Mouse (Mus musculus) neural tube, embryonic 11.5 days (tissue): ENCODE measurements around the gene Hoxa2. TPM values are rescaled to one million over a fixed set of nuclear protein-coding genes. Genes with fewer than 3 reads are reported as not detected.

Experiments used
- ATAC-seq: fragments of 200-750 bp; cut with Nextera tagmentation; 2 replicates; pipeline ENCODE4 v1.8.0; 2017; ENCODE audit warnings: moderate number of reproducible peaks, mild to moderate bottlenecking, moderate TSS enrichment, moderate library complexity; ENCODE audit not compliant: insufficient read depth, low FRiP score, low TSS enrichment
- DNase-seq: peaks from one replicate; pipeline ENCODE4 v3.0.0-alpha.2; 2015; ENCODE audit warnings: low spot score
- H3K27ac ChIP-seq: fragments of 300-500 bp; sonication (generic); 2 replicates; pipeline ENCODE4 v1.5.1; 2014; ENCODE audit warnings: low read depth, mild to moderate bottlenecking, low read length
- H3K27me3 ChIP-seq: fragments of 300-500 bp; sonication (generic); 2 replicates; pipeline ENCODE4 v1.6.1; 2014; ENCODE audit warnings: mild to moderate bottlenecking, low read length, mixed read lengths; ENCODE audit not compliant: control insufficient read depth, insufficient read depth
- H3K36me3 ChIP-seq: fragments of 300-500 bp; sonication (generic); 2 replicates; pipeline ENCODE4 v1.6.1; 2014; ENCODE audit warnings: mild to moderate bottlenecking, low read length, moderate library complexity, mixed read lengths; ENCODE audit not compliant: control insufficient read depth, insufficient read depth
- H3K4me1 ChIP-seq: fragments of 300-500 bp; sonication (generic); 2 replicates; pipeline ENCODE4 v1.6.1; 2014; ENCODE audit warnings: low read length, mixed read lengths; ENCODE audit not compliant: control insufficient read depth, insufficient read depth
- H3K4me2 ChIP-seq: fragments of 300-500 bp; sonication (generic); 2 replicates; pipeline ENCODE4 v1.6.1; 2014; ENCODE audit warnings: low read depth, mild to moderate bottlenecking, moderate library complexity
- H3K4me3 ChIP-seq: fragments of 300-500 bp; sonication (generic); 2 replicates; pipeline ENCODE4 v1.5.1; 2014; ENCODE audit warnings: low read depth, low read length
- H3K9ac ChIP-seq: fragments of 300-500 bp; sonication (generic); 2 replicates; pipeline ENCODE4 v1.6.1; 2014; ENCODE audit warnings: mild to moderate bottlenecking, low read length
- H3K9me3 ChIP-seq: fragments of 300-500 bp; sonication (generic); 2 replicates; pipeline ENCODE4 v1.6.1; 2016; ENCODE audit warnings: low read length; ENCODE audit not compliant: control insufficient read depth
- WGBS: fragments of 180-500 bp; shearing (Covaris S2); extraction: QIAGEN DNeasy Blood & Tissue Kit; methylation state at CpG from one replicate; pipeline ENCODE4 v1.1.7; 2014; 5-methylcytosine and 5-hydroxymethylcytosine counted together
- polyA plus RNA-seq: library from polyadenylated mRNA; unstranded; fragments of >200 nt; fragmentation: Nextera tagmentation; extraction: Ambion mirVana; gene quantifications from 2 replicates; pipeline ENCODE4 v1.2.1, GENCODE M21; 2014

Gene Hoxa2
- polyA plus RNA-seq, 1 experiment from 2014 or later = 37.5 TPM

- H3K9me3 ChIP-seq = no peaks in the 10 kb centered on the region
- H3K27ac ChIP-seq = peak overlapping the region; percentile 100
- peaks cover 2% of the 10 kb centered on the region; the same call in 1 of the 2 replicates for H3K36me3 ChIP-seq
- ATAC-seq (peak; percentile 18), DNase-seq (peak; percentile 89)
- peaks cover 51% of the 10 kb centered on the region for H3K4me1 ChIP-seq
- H3K9ac ChIP-seq = peak overlapping the region; percentile 89
- no peaks in the 10 kb centered on the region for H3K27me3 ChIP-seq
- H3K4me3 ChIP-seq = peak overlapping the region; percentile 85
- H3K4me2 ChIP-seq = peak overlapping the region; percentile 99
- 3% methylated on average over 10 of the region's 10 CpGs for WGBS
These were observed 30.1 kb upstream of the Hoxa2 start for GRCm38 (mm10) chr6:52194690-52195089.

GRCm38 (mm10) chr6:52191860-52192550, 27.4 kb upstream of the Hoxa2 start:
- WGBS = under 1% methylated on average over 35 of the region's 55 CpGs
- DNase-seq (peak; percentile 97), ATAC-seq (peak; percentile 21)
- peaks cover 64% of the 10 kb centered on the region for H3K4me1 ChIP-seq
- H3K36me3 ChIP-seq = peaks cover 2% of the 10 kb centered on the region; the same call in 1 of the 2 replicates
- H3K4me2 ChIP-seq = peak overlapping the region; percentile 99
- no peaks in the 10 kb centered on the region for H3K9me3 ChIP-seq
- no peaks in the 10 kb centered on the region for H3K27me3 ChIP-seq
- peak overlapping the region; percentile 85 for H3K4me3 ChIP-seq
- H3K27ac ChIP-seq = peak overlapping the region; percentile 100
- H3K9ac ChIP-seq = peak overlapping the region; percentile 89

- ATAC-seq (peak; percentile 75), DNase-seq (peak; percentile 82)
- Histone ChIP-seq H3K27ac (peak within 1 kb of the TSS; percentile 100), H3K27me3 (no peaks in the 10 kb centered on the region), H3K9me3 (no peaks in the 10 kb centered on the region), H3K4me1 (peaks cover 63% of the 10 kb centered on the region), H3K9ac (peak within 1 kb of the TSS; percentile 97), H3K4me2 (peak within 1 kb of the TSS; percentile 99), H3K36me3 (peaks cover 2% of the 10 kb centered on the region; the same call in 1 of the 2 replicates), H3K4me3 (peak within 1 kb of the TSS; percentile 85)
- under 1% methylated on average over 58 of the region's 102 CpGs for WGBS
These were observed 26.5 kb upstream of the Hoxa2 start, which contains the start of gene Hoxa4 for GRCm38 (mm10) chr6:52190906-52191810. Hoxa4 (minus strand) TSS chr6:52191753.

- H3K9me3 ChIP-seq = no peaks in the 10 kb centered on the region
- DNase-seq = peak; percentile 61
- under 1% methylated on average over 23 of the region's 23 CpGs for WGBS
- peaks cover 62% of the 10 kb centered on the region for H3K4me1 ChIP-seq
- H3K4me3 ChIP-seq = peak overlapping the region; percentile 85
- peak overlapping the region; percentile 100 for H3K27ac ChIP-seq
- H3K36me3 ChIP-seq = peaks cover 2% of the 10 kb centered on the region; the same call in 1 of the 2 replicates
- ATAC-seq = no peak
- peak overlapping the region; percentile 92 for H3K4me2 ChIP-seq
- H3K27me3 ChIP-seq = no peaks in the 10 kb centered on the region
- peak overlapping the region; percentile 97 for H3K9ac ChIP-seq
These were observed 25.8 kb upstream of the Hoxa2 start for GRCm38 (mm10) chr6:52190410-52190809.

- 10% methylated on average over 8 of the region's 8 CpGs for WGBS
- H3K27ac ChIP-seq = peak overlapping the region; percentile 100
- peak overlapping the region; percentile 97 for H3K9ac ChIP-seq
These were observed 25.3 kb upstream of the Hoxa2 start for GRCm38 (mm10) chr6:52189909-52190308.

GRCm38 (mm10) chr6:52189172-52189591, 24.6 kb upstream of the Hoxa2 start:
- peak; percentile 47 for DNase-seq
- no peaks in the 10 kb centered on the region for H3K9me3 ChIP-seq
- peak overlapping the region; percentile 97 for H3K9ac ChIP-seq
- H3K36me3 ChIP-seq = peaks cover 2% of the 10 kb centered on the region; the same call in 1 of the 2 replicates
- peak overlapping the region; percentile 100 for H3K27ac ChIP-seq
- H3K27me3 ChIP-seq = no peaks in the 10 kb centered on the region
- ATAC-seq = no peak
- H3K4me2 ChIP-seq = peak overlapping the region; percentile 92
- peak overlapping the region; percentile 85 for H3K4me3 ChIP-seq
- peaks cover 71% of the 10 kb centered on the region for H3K4me1 ChIP-seq
- 14% methylated on average over 5 of the region's 5 CpGs for WGBS

More at GRCm38 (mm10) chr6:52189909-52190308, 25.3 kb upstream of the Hoxa2 start:
- Histone ChIP-seq H3K9me3 (no peaks in the 10 kb centered on the region), H3K4me3 (peak overlapping the region; percentile 85), H3K4me1 (peaks cover 63% of the 10 kb centered on the region), H3K36me3 (peaks cover 2% of the 10 kb centered on the region; the same call in 1 of the 2 replicates), H3K4me2 (peak overlapping the region; percentile 92), H3K27me3 (no peaks in the 10 kb centered on the region)
- ATAC-seq (no peak), DNase-seq (peak; percentile 41)

- Histone ChIP-seq H3K36me3 (peaks cover 2% of the 10 kb centered on the region; the same call in 1 of the 2 replicates), H3K4me2 (peak overlapping the region; percentile 92; the same call in 1 of the 2 replicates), H3K27me3 (no peaks in the 10 kb centered on the region), H3K4me1 (peaks cover 85% of the 10 kb centered on the region), H3K9me3 (no peaks in the 10 kb centered on the region), H3K9ac (peak overlapping the region; percentile 37; the same call in 1 of the 2 replicates), H3K4me3 (no peak overlapping the region), H3K27ac (peak overlapping the region; percentile 100)
- DNase-seq (peak; percentile 25), ATAC-seq (no peak)
- 30% methylated on average over 1 of the region's 1 CpGs for WGBS
These were observed 21.9 kb upstream of the Hoxa2 start for GRCm38 (mm10) chr6:52186500-52186899.

GRCm38 (mm10) chr6:52185834-52186233, 21.2 kb upstream of the Hoxa2 start:
- Histone ChIP-seq H3K9ac (peak overlapping the region; percentile 2; the same call in 1 of the 2 replicates), H3K4me2 (peak overlapping the region; percentile 78), H3K9me3 (no peaks in the 10 kb centered on the region), H3K27me3 (no peaks in the 10 kb centered on the region), H3K36me3 (peaks cover 2% of the 10 kb centered on the region; the same call in 1 of the 2 replicates), H3K4me1 (peaks cover 91% of the 10 kb centered on the region), H3K4me3 (peak overlapping the region; percentile 17; the same call in 1 of the 2 replicates), H3K27ac (peak overlapping the region; percentile 92; the same call in 1 of the 2 replicates)
- WGBS = 17% methylated on average over 3 of the region's 3 CpGs
- ATAC-seq (no peak), DNase-seq (no peak)
